Mouse (Mus musculus) neural tube, embryonic 15.5 days (tissue): ENCODE results near the gene Rab40c. TPM values are rescaled to one million over a fixed set of nuclear protein-coding genes. Genes with fewer than 3 reads are reported as not detected.

Experiments used
- ATAC-seq: fragments of 200-750 bp; cut with Nextera tagmentation; 2 replicates; pipeline ENCODE4 v1.8.0; 2017; ENCODE audit warnings: mild to moderate bottlenecking, moderate TSS enrichment, moderate library complexity; ENCODE audit not compliant: low FRiP score
- H3K27ac ChIP-seq: fragments of 300-500 bp; sonication (generic); replicated peaks from 2 replicates; pipeline ENCODE4 v1.5.1; 2015; ENCODE audit warnings: mild to moderate bottlenecking, inconsistent platforms
- H3K27me3 ChIP-seq: fragments of 300-500 bp; sonication (generic); replicated peaks from 2 replicates; pipeline ENCODE4 v1.6.1; 2015; ENCODE audit warnings: inconsistent platforms
- H3K36me3 ChIP-seq: fragments of 300-500 bp; sonication (generic); 2 replicates; pipeline ENCODE4 v1.6.1; 2015; ENCODE audit warnings: inconsistent platforms
- H3K4me1 ChIP-seq: fragments of 300-500 bp; sonication (generic); 2 replicates; pipeline ENCODE4 v1.6.1; 2015; ENCODE audit warnings: inconsistent platforms
- H3K4me2 ChIP-seq: fragments of 300-500 bp; sonication (generic); 2 replicates; pipeline ENCODE4 v1.6.1; 2015; ENCODE audit warnings: inconsistent platforms, mild to moderate bottlenecking, moderate library complexity
- H3K4me3 ChIP-seq: fragments of 300-500 bp; sonication (generic); replicated peaks from 2 replicates; pipeline ENCODE4 v1.5.1; 2015; ENCODE audit warnings: mild to moderate bottlenecking, inconsistent platforms
- H3K9ac ChIP-seq: fragments of 300-500 bp; sonication (generic); replicated peaks from 2 replicates; pipeline ENCODE4 v1.6.1; 2015; ENCODE audit warnings: mild to moderate bottlenecking, inconsistent platforms
- H3K9me3 ChIP-seq: fragments of 300-500 bp; sonication (generic); replicated peaks from 2 replicates; pipeline ENCODE4 v1.6.1; 2016; ENCODE audit warnings: inconsistent platforms
- WGBS: fragments of 180-500 bp; shearing (Covaris S2); methylation state at CpG from one replicate; pipeline ENCODE4 v1.1.7; 2015; ENCODE audit warnings: mixed read lengths; 5-methylcytosine and 5-hydroxymethylcytosine counted together
- polyA plus RNA-seq: library from polyadenylated mRNA; unstranded; fragments of >200 nt; fragmentation: Nextera tagmentation; extraction: Ambion mirVana; gene quantifications from 2 replicates; pipeline ENCODE4 v1.2.1, GENCODE M21; 2015

Rab40c gene
- polyA plus RNA-seq, 1 experiment from 2014 or later = 50.5 TPM

DNA sequence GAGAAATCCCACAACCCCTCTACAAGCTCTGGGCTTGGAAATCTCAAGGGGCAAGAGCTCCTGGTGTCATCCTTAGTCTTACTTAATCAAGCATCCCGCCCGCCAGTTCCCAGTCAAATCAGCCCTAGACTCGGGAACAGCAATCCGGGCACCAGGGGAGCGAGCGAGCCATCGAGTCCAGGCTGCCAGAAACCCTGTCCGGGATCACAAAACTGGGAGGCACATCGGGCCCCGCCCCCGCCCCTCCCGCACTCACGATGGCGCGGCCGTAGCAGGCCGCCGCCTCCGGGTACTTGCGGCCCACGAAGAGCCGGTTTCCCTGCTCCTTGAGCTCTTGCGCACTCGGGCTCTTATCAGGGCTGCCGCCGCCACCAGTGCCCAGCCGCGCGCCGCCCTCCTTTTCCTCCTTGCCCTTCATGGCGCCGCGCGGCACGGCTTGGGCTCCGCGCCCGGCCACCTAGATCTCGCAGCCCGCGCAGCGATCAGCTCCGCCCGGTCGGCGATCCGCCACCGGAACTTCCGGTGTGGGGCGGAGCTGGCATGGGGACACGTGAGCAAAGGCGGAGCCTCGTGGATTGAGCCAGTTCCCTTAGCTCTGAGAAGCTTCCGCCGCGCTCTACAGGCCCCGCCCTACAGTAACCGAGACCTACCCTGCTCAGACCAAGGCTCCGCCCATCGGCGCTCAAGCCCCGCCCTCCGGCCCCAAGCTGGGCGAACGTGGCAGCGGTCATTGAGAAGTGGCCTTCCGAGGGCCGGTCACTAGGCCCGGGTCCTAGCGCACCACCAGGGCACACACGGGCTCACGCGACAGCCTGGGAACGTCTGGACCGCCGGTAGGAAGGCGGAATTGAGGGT lies 86.9 kb downstream of the Rab40c start:
- peak overlapping the region; percentile 92 for H3K4me3 ChIP-seq
- H3K4me1 ChIP-seq = peaks cover 85% of the 10 kb centered on the region
- 0% methylated on average over 71 of the region's 77 CpGs for WGBS
- no peaks in the 10 kb centered on the region for H3K27me3 ChIP-seq
- ATAC-seq = peak; percentile 91
- peaks cover 31% of the 10 kb centered on the region for H3K36me3 ChIP-seq
- H3K27ac ChIP-seq = peak overlapping the region; percentile 99
- H3K9ac ChIP-seq = peak overlapping the region; percentile 92
- H3K9me3 ChIP-seq = no peaks in the 10 kb centered on the region
- peak overlapping the region; percentile 98 for H3K4me2 ChIP-seq

Other genes starting within 250 kb of the Rab40c start
- 8.0 and 8.3 TPM in 2 replicates for gene Gng13, start 202.6 kb downstream of the Rab40c start, polyA plus RNA-seq
- gene Chtf18, start 192.3 kb downstream of the Rab40c start, polyA plus RNA-seq = 5.8 and 10.1 TPM in 2 replicates
- 29.3 and 30.3 TPM in 2 replicates for gene Rpusd1, start 192.1 kb downstream of the Rab40c start, polyA plus RNA-seq
- gene Mslnl, start 183.7 kb downstream of the Rab40c start, polyA plus RNA-seq = not detected in 2 replicates
- 1.4 and 2.0 TPM in 2 replicates for gene Msln, start 165.3 kb downstream of the Rab40c start, polyA plus RNA-seq
- gene Narfl, start 146.0 kb downstream of the Rab40c start, polyA plus RNA-seq = 26.6 and 30.6 TPM in 2 replicates
- gene Haghl, start 134.1 kb downstream of the Rab40c start, polyA plus RNA-seq = 137 and 153 TPM in 2 replicates
- gene Ccdc78, start 133.1 kb downstream of the Rab40c start, polyA plus RNA-seq = 0.17 and 0.41 TPM in 2 replicates
- 94.0 and 94.1 TPM in 2 replicates for gene Fam173a, start 126.8 kb downstream of the Rab40c start, polyA plus RNA-seq
- 3.1 TPM in 1 of 2 replicates, not detected in the other for gene AC134908.4, start 124.1 kb downstream of the Rab40c start, polyA plus RNA-seq
- 72.7 and 75.2 TPM in 2 replicates for gene Metrn, start 122.6 kb downstream of the Rab40c start, polyA plus RNA-seq
- 31.3 and 40.9 TPM in 2 replicates for gene Fbxl16, start 110.6 kb downstream of the Rab40c start, polyA plus RNA-seq
- gene Wdr24, start 96.1 kb downstream of the Rab40c start, polyA plus RNA-seq = 26.5 and 29.9 TPM in 2 replicates
- 48.5 and 49.8 TPM in 2 replicates for gene Jmjd8, start 90.9 kb downstream of the Rab40c start, polyA plus RNA-seq
- 380 TPM in 2 replicates for gene Stub1, start 86.3 kb downstream of the Rab40c start, polyA plus RNA-seq
- gene Rhbdl1, start 82.4 kb downstream of the Rab40c start, polyA plus RNA-seq = 45.9 and 56.9 TPM in 2 replicates
- gene Gm20683, start 78.0 kb downstream of the Rab40c start, polyA plus RNA-seq = 11.6 and 14.6 TPM in 2 replicates
- gene Rhot2, start 74.9 kb downstream of the Rab40c start, polyA plus RNA-seq = 17.8 and 23.0 TPM in 2 replicates
- 15.5 and 18.1 TPM in 2 replicates for gene Wdr90, start 58.2 kb downstream of the Rab40c start, polyA plus RNA-seq
- gene Mcrip2, start 51.0 kb downstream of the Rab40c start, polyA plus RNA-seq = 30.3 and 30.7 TPM in 2 replicates
- gene Mettl26, start 44.7 kb downstream of the Rab40c start, polyA plus RNA-seq = 64.9 and 65.4 TPM in 2 replicates
- 0.47 and 0.52 TPM in 2 replicates for gene Wfikkn1, start 38.9 kb downstream of the Rab40c start, polyA plus RNA-seq
- 71.9 and 78.2 TPM in 2 replicates for gene Pigq, start 25.2 kb upstream of the Rab40c start, polyA plus RNA-seq
- gene Nhlrc4, start 25.2 kb upstream of the Rab40c start, polyA plus RNA-seq = not detected in 2 replicates
- gene A930017K11Rik, start 32.8 kb upstream of the Rab40c start, polyA plus RNA-seq = 0.24 TPM in 1 of 2 replicates, not detected in the other
- gene Capn15, start 66.1 kb upstream of the Rab40c start, polyA plus RNA-seq = 20.1 and 22.5 TPM in 2 replicates
- gene Rab11fip3, start 149.8 kb upstream of the Rab40c start, polyA plus RNA-seq = 21.6 and 27.0 TPM in 2 replicates
- gene Decr2, start 170.6 kb upstream of the Rab40c start, polyA plus RNA-seq = 42.8 and 42.9 TPM in 2 replicates
- 20.3 and 37.4 TPM in 2 replicates for gene Nme4, start 175.9 kb upstream of the Rab40c start, polyA plus RNA-seq
- 4.3 and 5.9 TPM in 2 replicates for gene Tmem8, start 193.6 kb upstream of the Rab40c start, polyA plus RNA-seq
- 186 and 187 TPM in 2 replicates for gene Mrpl28, start 203.8 kb upstream of the Rab40c start, polyA plus RNA-seq
- gene Axin1, start 219.0 kb upstream of the Rab40c start, polyA plus RNA-seq = 7.7 and 13.1 TPM in 2 replicates